Mouse (Mus musculus): ENCODE measurements around the gene Mmp11.

DNA sequence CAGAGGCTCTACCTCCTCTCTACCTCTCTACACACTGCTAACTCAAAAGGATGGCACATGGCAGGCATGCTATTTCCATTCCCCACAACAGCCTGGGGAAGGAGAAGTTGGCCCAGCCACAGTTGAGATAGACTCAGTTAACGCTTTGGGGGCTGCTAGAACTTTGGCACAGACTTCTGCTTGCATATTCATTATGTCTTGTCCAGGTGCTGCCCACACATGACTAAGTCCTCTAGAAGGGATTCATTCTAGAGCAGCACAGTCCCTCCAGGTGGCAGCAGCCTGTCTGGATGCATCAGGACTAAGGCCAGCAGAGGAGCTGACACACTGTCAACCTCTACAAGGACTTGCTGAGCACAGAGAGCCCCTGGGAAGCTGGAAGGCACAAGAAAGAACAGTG is 40.1 kb downstream of the Mmp11 start:
- no peak for TF ChIP-seq CTCF (IDR thresholded peaks at IDR 0.05; ENCODE audit: low read depth)
- TF ChIP-seq EP300 (IDR thresholded peaks at IDR 0.05; ENCODE audit: low read depth), result no peak

All from liver, postnatal 0 days (tissue).